Mouse (Mus musculus) lung, adult 2 months (tissue): ENCODE measurements at regions not wholly inside any gene's neighbourhood (a gene's known extent, or its start where the extent isn't known, plus 50 kb on each side); places are given as distances from the start of the nearest gene placed in this dataset.

ENCODE experiments used
- CTCF ChIP-seq: fragments of 200-500 bp; IDR thresholded peaks from 2 replicates; pipeline ENCODE4 v1.5.1; 2011; ENCODE audit warnings: mild to moderate bottlenecking, low read length, control low read depth; ENCODE audit not compliant: insufficient read depth
- POLR2A ChIP-seq: fragments of 200-500 bp; IDR thresholded peaks from 2 replicates; pipeline ENCODE4 v1.6.1; 2011; ENCODE audit warnings: low read depth, mild to moderate bottlenecking, control low read depth, low read length, borderline replicate concordance; ENCODE audit errors: extremely low read depth

- TF ChIP-seq CTCF (no peak), POLR2A (no peak)
Observed at GRCm38 (mm10) chr2:94244140-94244539, 86.4 kb upstream of the Hsd17b12 start.
